Mouse (Mus musculus): ENCODE results near the gene Rhot1. TPM values are rescaled to one million over a fixed set of nuclear protein-coding genes. Genes with fewer than 3 reads are reported as not detected.
A peak's percentile ranks its signal among the peaks of the same experiment; 100 is the strongest.
"Not testable (repeated sequence)": the region's sequence is repeated elsewhere in the genome, so short reads cannot be mapped to it uniquely, and the experiment has no call there.

Gene Rhot1
- polyA plus RNA-seq, 2 experiments: 40.3 to 55.8 TPM

- WGBS: 76% methylated on average over 11 of the region's 11 CpGs
- Histone ChIP-seq H3K4me3 (replicated peaks; ENCODE audit: low read length) (no peak overlapping the region), H3K4me2 (replicated peaks; ENCODE audit: low read depth, low read length, severe bottlenecking) (no peak overlapping the region), H3K9me3 (ENCODE audit: control insufficient read depth, low read length) (no peaks in the 10 kb centered on the region), H3K27ac (replicated peaks; ENCODE audit: low read depth, low read length) (no peak overlapping the region), H3K4me1 (ENCODE audit: control insufficient read depth, insufficient read depth, low read length) (no peaks in the 10 kb centered on the region), H3K27me3 (ENCODE audit: control insufficient read depth, insufficient read depth, low read length) (no peaks in the 10 kb centered on the region), H3K9ac (ENCODE audit: low read depth, low read length, severe bottlenecking) (no peak overlapping the region), H3K36me3 (ENCODE audit: control insufficient read depth, insufficient read depth, low read length) (no peaks in the 10 kb centered on the region)
- no peak for TF ChIP-seq POLR2A (IDR thresholded peaks at IDR 0.05; ENCODE audit: borderline replicate concordance, extremely low read depth, insufficient read depth, insufficient read length)
- no peak for ATAC-seq (ENCODE audit: low FRiP score, low read depth)
- DNase-seq (ENCODE audit: low spot score): no peak
These were observed 31.6 kb upstream of the Rhot1 start for GRCm38 (mm10) chr11:80176911-80177895.

- no peaks in the 10 kb centered on the region for H3K36me3 ChIP-seq (ENCODE audit: control insufficient read depth, insufficient read depth, low read length)
- H3K27ac ChIP-seq (replicated peaks; ENCODE audit: low read depth, low read length): no peak overlapping the region
- H3K4me1 ChIP-seq (ENCODE audit: control insufficient read depth, insufficient read depth, low read length): no peaks in the 10 kb centered on the region
- no peak for ATAC-seq (ENCODE audit: low FRiP score, low read depth)
- H3K9ac ChIP-seq (ENCODE audit: low read depth, low read length, severe bottlenecking): no peak overlapping the region
- no peak for TF ChIP-seq POLR2A (IDR thresholded peaks at IDR 0.05; ENCODE audit: borderline replicate concordance, extremely low read depth, insufficient read depth, insufficient read length)
- 87% methylated on average over 8 of the region's 8 CpGs for WGBS
- H3K27me3 ChIP-seq (ENCODE audit: control insufficient read depth, insufficient read depth, low read length): no peaks in the 10 kb centered on the region
- no peak overlapping the region for H3K4me3 ChIP-seq (replicated peaks; ENCODE audit: low read length)
- no peak overlapping the region for H3K4me2 ChIP-seq (replicated peaks; ENCODE audit: low read depth, low read length, severe bottlenecking)
- no peak for DNase-seq (ENCODE audit: low spot score)
- H3K9me3 ChIP-seq (ENCODE audit: control insufficient read depth, low read length): no peaks in the 10 kb centered on the region
These were observed 30.5 kb upstream of the Rhot1 start for GRCm38 (mm10) chr11:80178316-80178715.

- Histone ChIP-seq H3K9ac (ENCODE audit: low read depth, low read length, severe bottlenecking) (no peak overlapping the region), H3K4me2 (replicated peaks; ENCODE audit: low read depth, low read length, severe bottlenecking) (no peak overlapping the region), H3K4me3 (replicated peaks; ENCODE audit: low read length) (no peak overlapping the region), H3K4me1 (ENCODE audit: control insufficient read depth, insufficient read depth, low read length) (no peaks in the 10 kb centered on the region), H3K27me3 (ENCODE audit: control insufficient read depth, insufficient read depth, low read length) (no peaks in the 10 kb centered on the region), H3K27ac (replicated peaks; ENCODE audit: low read depth, low read length) (no peak overlapping the region), H3K36me3 (ENCODE audit: control insufficient read depth, insufficient read depth, low read length) (no peaks in the 10 kb centered on the region), H3K9me3 (ENCODE audit: control insufficient read depth, low read length) (no peaks in the 10 kb centered on the region)
- ATAC-seq (ENCODE audit: low FRiP score, low read depth) (no peak), DNase-seq (ENCODE audit: low spot score) (no peak)
- no peak for TF ChIP-seq POLR2A (IDR thresholded peaks at IDR 0.05; ENCODE audit: borderline replicate concordance, extremely low read depth, insufficient read depth, insufficient read length)
- 70% methylated on average over 5 of the region's 5 CpGs for WGBS
These were observed 27.6 kb upstream of the Rhot1 start for GRCm38 (mm10) chr11:80181021-80181749.

GRCm38 (mm10) chr11:80183054-80183704 is 25.6 kb upstream of the Rhot1 start:
- Histone ChIP-seq H3K4me3 (replicated peaks; ENCODE audit: low read length) (peak overlapping the region; percentile 67), H3K9ac (ENCODE audit: low read depth, low read length, severe bottlenecking) (peak overlapping the region; percentile 79; the same call in 1 of the 2 replicates), H3K4me2 (replicated peaks; ENCODE audit: low read depth, low read length, severe bottlenecking) (peak overlapping the region; percentile 69)
- DNase-seq (ENCODE audit: low spot score); H3K9me3 ChIP-seq (ENCODE audit: control insufficient read depth, low read length); H3K27ac ChIP-seq (replicated peaks; ENCODE audit: low read depth, low read length); H3K27me3 ChIP-seq (ENCODE audit: control insufficient read depth, insufficient read depth, low read length); H3K4me1 ChIP-seq (ENCODE audit: control insufficient read depth, insufficient read depth, low read length); H3K36me3 ChIP-seq (ENCODE audit: control insufficient read depth, insufficient read depth, low read length): not testable (repeated sequence)
- 47% methylated on average over 12 of the region's 12 CpGs for WGBS
- ATAC-seq (ENCODE audit: low FRiP score, low read depth): peak; percentile 66; the same call in 1 of the 2 replicates

GRCm38 (mm10) chr11:80183705-80184255 is 25.0 kb upstream of the Rhot1 start, which contains the start of gene Rnf135:
TSS of gene Rnf135 (plus strand) at chr11:80183851.
- Histone ChIP-seq H3K9ac (ENCODE audit: low read depth, low read length, severe bottlenecking) (peak within 1 kb of the TSS; percentile 79), H3K27me3 (ENCODE audit: control insufficient read depth, insufficient read depth, low read length) (no peaks in the 10 kb centered on the region), H3K9me3 (ENCODE audit: control insufficient read depth, low read length) (no peaks in the 10 kb centered on the region), H3K27ac (replicated peaks; ENCODE audit: low read depth, low read length) (peak within 1 kb of the TSS; percentile 85), H3K4me1 (ENCODE audit: control insufficient read depth, insufficient read depth, low read length) (no peaks in the 10 kb centered on the region), H3K4me2 (replicated peaks; ENCODE audit: low read depth, low read length, severe bottlenecking) (peak within 1 kb of the TSS; percentile 69), H3K4me3 (replicated peaks; ENCODE audit: low read length) (peak within 1 kb of the TSS; percentile 67), H3K36me3 (ENCODE audit: control insufficient read depth, insufficient read depth, low read length) (no peaks in the 10 kb centered on the region)
- TF ChIP-seq POLR2A (IDR thresholded peaks at IDR 0.05; ENCODE audit: borderline replicate concordance, extremely low read depth, insufficient read depth, insufficient read length): 0 out of 2 replicates have a peak, but pooled peaks have one; percentile 49
- peak; percentile 93 for DNase-seq (ENCODE audit: low spot score)
- ATAC-seq (ENCODE audit: low FRiP score, low read depth): peak; percentile 93
- WGBS: under 1% methylated on average over 33 of the region's 33 CpGs

Measured in limb, embryonic 14.5 days (tissue).